Mouse (Mus musculus): ENCODE results near the gene Aox2. TPM values are rescaled to one million over a fixed set of nuclear protein-coding genes. Genes with fewer than 3 reads are reported as not detected.

Aox2 gene
- polyA plus RNA-seq, 1 experiment from 2014 or later = not detected

DNA sequence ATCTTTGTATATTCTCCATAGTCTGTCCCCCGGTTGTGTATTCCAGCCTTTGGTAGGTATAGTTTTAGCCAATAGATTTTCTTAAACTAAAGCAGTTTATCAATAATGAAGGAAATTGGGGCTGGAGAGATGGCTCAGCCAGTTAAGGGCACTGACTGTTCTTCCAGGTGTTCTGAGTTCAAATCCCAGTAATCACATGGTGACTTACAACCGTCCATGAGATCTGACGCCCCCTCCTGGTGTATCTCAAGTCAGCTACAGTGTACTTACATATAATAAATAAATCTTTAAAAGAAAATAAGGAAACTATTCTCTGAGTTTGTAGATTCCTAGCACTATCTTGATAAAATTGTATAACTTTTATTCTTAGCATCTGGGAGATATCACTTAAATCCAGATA is 117.2 kb downstream of the Aox2 start:
- WGBS = 96% methylated on average over 3 of the region's 3 CpGs
- H3K36me3 ChIP-seq = peaks cover 50% of the 10 kb centered on the region
- no peak overlapping the region for H3K4me2 ChIP-seq (replicated peaks)
- H3K27me3 ChIP-seq (replicated peaks) = no peaks in the 10 kb centered on the region
- no peak for ATAC-seq (ENCODE audit: low FRiP score, low read depth)
- no peak overlapping the region for H3K27ac ChIP-seq
- H3K9me3 ChIP-seq = no peaks in the 10 kb centered on the region
- H3K9ac ChIP-seq = no peak overlapping the region
- no peak overlapping the region for H3K4me3 ChIP-seq
- H3K4me1 ChIP-seq = peaks cover 16% of the 10 kb centered on the region

DNA sequence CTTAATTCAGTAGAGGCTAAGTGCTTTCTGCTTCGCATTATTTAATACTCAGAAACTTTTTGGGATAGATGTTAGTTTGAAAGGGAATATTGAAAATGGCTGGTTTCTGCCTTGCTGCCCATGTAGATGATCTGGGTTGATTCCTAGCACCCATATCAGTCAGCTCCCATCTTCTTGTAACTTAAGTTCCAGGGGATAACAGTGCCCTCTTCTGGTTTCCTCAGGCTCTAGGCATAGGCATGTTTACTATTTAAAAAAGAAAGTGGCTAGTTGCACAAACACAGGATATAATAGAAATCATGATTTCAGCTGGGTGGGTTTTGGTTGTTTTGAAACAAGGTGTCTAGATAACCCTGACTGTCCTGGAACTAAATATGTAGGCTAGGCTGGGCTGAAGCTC is 118.1 kb downstream of the Aox2 start:
- H3K27ac ChIP-seq = no peak overlapping the region
- no peak overlapping the region for H3K9ac ChIP-seq
- H3K36me3 ChIP-seq = peaks cover 58% of the 10 kb centered on the region
- H3K27me3 ChIP-seq (replicated peaks) = no peaks in the 10 kb centered on the region
- no peaks in the 10 kb centered on the region for H3K9me3 ChIP-seq
- no peak overlapping the region for H3K4me3 ChIP-seq
- ATAC-seq (ENCODE audit: low FRiP score, low read depth) = no peak
- peaks cover 13% of the 10 kb centered on the region for H3K4me1 ChIP-seq
- H3K4me2 ChIP-seq (replicated peaks) = no peak overlapping the region
- 94% methylated on average over 1 of the region's 1 CpGs for WGBS

DNA sequence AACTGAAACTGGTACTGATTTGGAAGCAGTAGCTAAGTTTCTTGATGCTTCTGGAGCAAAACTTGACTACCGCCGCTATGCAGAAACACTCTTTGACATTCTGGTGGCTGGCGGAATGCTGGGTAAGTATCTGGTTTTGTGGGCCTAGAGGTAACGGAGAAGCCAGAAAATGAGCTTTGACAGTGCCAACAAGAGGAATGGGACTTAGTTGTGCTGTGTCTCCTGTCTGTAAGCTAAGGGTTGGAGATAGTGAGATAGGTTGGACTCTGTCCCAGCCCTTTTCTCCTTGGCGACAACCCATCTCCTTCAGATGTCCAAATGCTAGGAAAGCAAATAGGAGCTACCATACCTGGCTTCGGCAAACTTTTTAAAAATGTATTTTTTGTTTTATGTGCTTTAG is 119.6 kb downstream of the Aox2 start:
- peaks cover 5% of the 10 kb centered on the region; the same call in 1 of the 2 replicates for H3K4me1 ChIP-seq
- WGBS = 96% methylated on average over 6 of the region's 6 CpGs
- no peak overlapping the region for H3K4me3 ChIP-seq
- H3K36me3 ChIP-seq = peaks cover 72% of the 10 kb centered on the region
- no peak overlapping the region for H3K9ac ChIP-seq
- no peaks in the 10 kb centered on the region for H3K9me3 ChIP-seq
- no peak overlapping the region for H3K27ac ChIP-seq
- no peak overlapping the region for H3K4me2 ChIP-seq (replicated peaks)
- ATAC-seq (ENCODE audit: low FRiP score, low read depth) = no peak
- no peaks in the 10 kb centered on the region for H3K27me3 ChIP-seq (replicated peaks)

DNA sequence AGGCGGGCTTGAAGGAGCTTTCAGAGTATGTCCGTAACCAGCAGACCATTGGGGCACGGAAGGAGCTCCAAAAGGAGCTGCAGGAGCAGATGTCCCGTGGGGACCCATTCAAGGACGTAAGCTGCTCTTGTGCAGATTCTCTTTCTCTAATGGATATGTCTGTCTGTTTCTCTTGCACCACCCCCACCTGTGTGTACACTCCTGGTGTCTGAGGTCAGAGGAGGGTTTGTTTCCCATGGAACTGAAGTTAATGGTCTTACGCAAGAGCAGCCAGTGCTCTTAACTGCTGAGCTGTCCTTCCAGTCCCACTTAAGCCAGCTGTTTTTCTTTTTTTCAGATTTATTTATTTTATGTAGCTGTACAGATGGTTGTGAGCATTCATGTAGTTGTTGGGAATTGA is 123.3 kb downstream of the Aox2 start:
- Histone ChIP-seq H3K9me3 (no peaks in the 10 kb centered on the region), H3K4me2 (replicated peaks) (no peak overlapping the region), H3K27ac (no peak overlapping the region), H3K9ac (no peak overlapping the region), H3K4me1 (no peaks in the 10 kb centered on the region), H3K27me3 (replicated peaks) (no peaks in the 10 kb centered on the region), H3K4me3 (no peak overlapping the region), H3K36me3 (peaks cover 81% of the 10 kb centered on the region)
- ATAC-seq (ENCODE audit: low FRiP score, low read depth) = no peak
- WGBS = 92% methylated on average over 6 of the region's 6 CpGs

DNA sequence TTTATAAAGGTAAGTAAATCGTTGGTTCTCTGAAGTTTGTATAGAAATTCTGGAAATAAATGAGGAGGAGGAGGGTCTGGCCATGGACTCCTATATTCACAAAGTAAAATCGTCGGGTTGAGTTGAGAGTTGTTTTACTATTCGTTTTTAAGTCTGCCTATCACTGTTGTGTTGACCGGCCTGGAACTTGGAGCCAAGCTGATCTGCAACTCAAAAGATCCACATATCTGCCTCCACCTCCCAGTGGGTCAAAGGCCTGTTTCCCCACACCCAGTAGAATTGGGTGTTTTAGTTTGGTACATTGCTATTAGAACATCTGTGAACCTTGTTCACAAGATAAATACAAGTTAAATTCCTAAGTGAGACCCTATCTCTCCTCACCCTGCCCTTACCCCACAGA is 125.6 kb downstream of the Aox2 start:
- Histone ChIP-seq H3K9me3 (no peaks in the 10 kb centered on the region), H3K9ac (no peak overlapping the region), H3K27me3 (replicated peaks) (no peaks in the 10 kb centered on the region), H3K27ac (no peak overlapping the region), H3K4me1 (no peaks in the 10 kb centered on the region), H3K4me3 (no peak overlapping the region), H3K36me3 (peaks cover 70% of the 10 kb centered on the region), H3K4me2 (replicated peaks) (no peak overlapping the region)
- no peak for ATAC-seq (ENCODE audit: low FRiP score, low read depth)
- WGBS = 97% methylated on average over 5 of the region's 5 CpGs

DNA sequence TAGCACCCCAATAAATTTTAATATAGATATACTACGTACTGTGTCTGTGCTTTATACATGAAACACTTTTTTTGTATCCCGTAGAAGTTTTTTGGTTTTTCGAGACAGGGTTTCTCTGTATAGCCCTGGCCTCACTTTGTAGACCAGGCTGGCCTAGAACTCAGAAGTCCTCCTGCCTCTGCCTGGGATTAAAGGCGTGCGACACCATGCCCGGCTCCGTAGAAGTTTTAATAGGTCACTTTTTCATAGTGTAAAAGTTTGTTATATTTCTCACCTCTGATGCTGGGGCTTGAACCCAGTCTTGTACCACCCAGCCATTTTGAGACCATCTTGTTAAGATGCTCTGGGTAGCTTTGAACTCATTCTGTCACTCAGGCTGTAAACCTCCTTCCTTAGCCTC is 129.2 kb downstream of the Aox2 start:
- Histone ChIP-seq H3K36me3 (peaks cover 66% of the 10 kb centered on the region), H3K4me3 (no peak overlapping the region), H3K9ac (no peak overlapping the region), H3K27me3 (replicated peaks) (no peaks in the 10 kb centered on the region), H3K9me3 (no peaks in the 10 kb centered on the region), H3K4me1 (no peaks in the 10 kb centered on the region), H3K4me2 (replicated peaks) (no peak overlapping the region), H3K27ac (no peak overlapping the region)
- WGBS = 97% methylated on average over 7 of the region's 7 CpGs
- no peak for ATAC-seq (ENCODE audit: low FRiP score, low read depth)

DNA sequence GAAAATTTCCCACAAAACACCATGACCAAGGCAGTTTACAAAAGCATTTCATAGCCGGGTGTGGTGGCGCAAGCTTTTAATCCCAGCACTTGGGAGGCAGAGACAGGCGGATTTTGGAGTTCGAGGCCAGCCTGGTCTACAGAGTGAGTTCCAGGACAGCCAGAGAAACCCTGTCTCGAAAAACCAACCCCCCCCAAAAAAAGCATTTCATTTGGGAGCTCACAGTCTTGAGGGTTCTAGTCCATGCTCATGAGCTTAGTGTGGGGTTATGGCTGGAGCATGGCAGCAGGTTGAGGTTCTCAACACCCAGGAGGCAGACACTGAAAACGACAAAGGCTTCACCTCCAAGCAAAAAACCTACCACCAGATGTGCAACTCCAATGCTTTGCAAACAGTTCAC is 130.0 kb downstream of the Aox2 start:
- no peak overlapping the region for H3K27ac ChIP-seq
- peaks cover 65% of the 10 kb centered on the region for H3K36me3 ChIP-seq
- H3K27me3 ChIP-seq (replicated peaks) = no peaks in the 10 kb centered on the region
- no peaks in the 10 kb centered on the region for H3K4me1 ChIP-seq
- H3K9me3 ChIP-seq = no peaks in the 10 kb centered on the region
- no peak overlapping the region for H3K4me2 ChIP-seq (replicated peaks)
- 88% methylated on average over 6 of the region's 6 CpGs for WGBS
- H3K4me3 ChIP-seq = no peak overlapping the region
- no peak for ATAC-seq (ENCODE audit: low FRiP score, low read depth)
- no peak overlapping the region for H3K9ac ChIP-seq

DNA sequence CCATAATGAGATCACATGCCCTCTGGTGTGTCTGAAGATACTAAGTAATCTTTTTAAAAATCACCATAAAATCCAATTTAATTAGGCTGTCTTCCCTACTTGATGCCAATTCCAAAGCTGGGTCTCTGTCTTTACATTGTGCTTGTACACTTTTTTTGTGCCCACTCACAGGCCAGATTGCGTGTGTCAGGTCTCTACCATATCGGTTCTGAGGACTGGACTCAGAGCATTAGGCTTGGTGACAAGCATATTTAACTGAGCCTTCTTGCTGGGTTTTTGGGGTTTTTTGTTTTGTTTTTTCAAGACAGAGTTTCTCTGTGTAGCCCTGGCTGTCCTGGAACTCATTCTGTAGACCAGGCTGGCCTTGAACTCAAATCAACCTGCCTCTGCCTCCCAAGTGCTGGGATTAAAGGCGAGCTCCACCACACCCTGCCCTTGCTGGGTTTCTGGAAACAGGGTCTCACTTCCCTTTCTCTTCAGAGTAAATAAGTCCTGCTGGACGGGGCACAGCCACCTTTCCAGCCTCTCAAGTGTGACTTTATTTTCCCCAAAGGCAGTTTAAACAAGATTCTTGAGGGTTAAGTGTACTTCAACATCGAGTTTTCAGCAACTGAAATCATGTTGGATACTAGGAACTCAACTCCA is 131.5 kb downstream of the Aox2 start:
- no peaks in the 10 kb centered on the region for H3K27me3 ChIP-seq (replicated peaks)
- ATAC-seq (ENCODE audit: low FRiP score, low read depth) = no peak
- H3K4me1 ChIP-seq = no peaks in the 10 kb centered on the region
- H3K9me3 ChIP-seq = no peaks in the 10 kb centered on the region
- no peak overlapping the region for H3K4me2 ChIP-seq (replicated peaks)
- WGBS = 88% methylated on average over 5 of the region's 5 CpGs
- peaks cover 66% of the 10 kb centered on the region for H3K36me3 ChIP-seq
- H3K9ac ChIP-seq = no peak overlapping the region
- no peak overlapping the region for H3K27ac ChIP-seq
- no peak overlapping the region for H3K4me3 ChIP-seq

DNA sequence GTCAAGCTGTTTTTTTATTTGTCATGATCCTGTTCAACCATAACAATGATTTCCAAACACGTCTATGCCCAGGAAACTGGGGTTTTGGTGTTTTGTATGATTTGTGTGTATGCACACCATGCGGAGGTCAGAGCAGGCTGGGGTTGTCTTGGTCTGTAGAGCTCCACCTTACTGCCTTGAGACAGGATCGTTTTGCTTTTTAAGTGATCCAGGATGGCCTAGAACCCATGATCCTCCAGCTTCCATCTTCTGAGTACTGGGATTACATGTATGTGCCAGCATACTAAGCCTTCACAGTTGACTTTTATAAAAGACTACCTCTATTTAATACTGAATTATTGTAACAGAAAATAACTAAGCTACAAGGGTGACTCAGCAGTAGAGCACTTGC is 132.1 kb downstream of the Aox2 start:
- Histone ChIP-seq H3K4me1 (no peaks in the 10 kb centered on the region), H3K36me3 (peaks cover 71% of the 10 kb centered on the region), H3K9ac (no peak overlapping the region), H3K27me3 (replicated peaks) (no peaks in the 10 kb centered on the region), H3K4me3 (no peak overlapping the region), H3K27ac (no peak overlapping the region), H3K4me2 (replicated peaks) (no peak overlapping the region), H3K9me3 (no peaks in the 10 kb centered on the region)
- WGBS = 89% methylated on average over 3 of the region's 3 CpGs
- ATAC-seq (ENCODE audit: low FRiP score, low read depth) = no peak

DNA sequence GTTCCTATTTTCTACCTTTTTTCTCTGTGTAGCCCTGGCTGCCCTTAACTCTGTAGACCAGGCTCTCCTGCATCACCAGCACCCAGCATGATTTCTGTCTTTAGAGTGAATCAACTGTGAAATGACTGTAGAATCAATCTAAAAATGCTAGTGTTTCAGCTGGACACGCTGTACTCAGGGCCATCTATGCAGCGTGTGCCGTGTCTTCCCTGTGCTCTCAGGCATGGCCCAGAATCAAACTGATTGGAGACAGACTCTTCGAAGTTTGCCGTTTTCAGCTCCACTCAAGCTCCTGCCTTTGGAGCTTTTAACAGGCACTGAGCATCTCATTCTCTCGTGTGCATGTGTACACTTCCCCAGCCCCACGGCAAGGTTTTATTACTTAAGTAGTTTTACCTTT is 132.7 kb downstream of the Aox2 start:
- no peaks in the 10 kb centered on the region for H3K27me3 ChIP-seq (replicated peaks)
- no peak for ATAC-seq (ENCODE audit: low FRiP score, low read depth)
- WGBS = 88% methylated on average over 7 of the region's 7 CpGs
- no peak overlapping the region for H3K4me3 ChIP-seq
- H3K9me3 ChIP-seq = no peaks in the 10 kb centered on the region
- no peak overlapping the region for H3K9ac ChIP-seq
- peaks cover 70% of the 10 kb centered on the region for H3K36me3 ChIP-seq
- no peak overlapping the region for H3K4me2 ChIP-seq (replicated peaks)
- H3K4me1 ChIP-seq = no peaks in the 10 kb centered on the region
- no peak overlapping the region for H3K27ac ChIP-seq

DNA sequence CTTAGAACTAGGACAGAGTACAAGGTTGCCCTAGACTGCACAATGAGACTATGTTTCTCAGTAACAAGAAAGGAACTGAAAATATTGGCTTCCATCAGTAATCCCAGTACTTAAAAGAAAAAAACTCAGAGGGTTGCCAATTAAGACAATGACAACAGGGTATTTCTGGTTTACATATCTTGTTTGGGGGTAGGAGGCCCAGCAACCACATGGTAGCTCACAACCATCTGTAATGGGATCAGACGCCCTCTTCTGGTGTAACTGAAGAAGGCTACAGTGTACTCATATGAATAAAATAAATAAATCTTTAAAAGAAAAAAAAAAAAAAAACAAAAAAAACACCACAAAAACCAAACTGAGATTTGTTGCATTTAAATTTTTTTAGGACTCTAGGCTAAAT is 137.3 kb downstream of the Aox2 start:
- no peak overlapping the region for H3K4me2 ChIP-seq (replicated peaks)
- no peaks in the 10 kb centered on the region for H3K4me1 ChIP-seq
- no peaks in the 10 kb centered on the region for H3K27me3 ChIP-seq (replicated peaks)
- H3K9ac ChIP-seq = no peak overlapping the region
- H3K27ac ChIP-seq = no peak overlapping the region
- no peak for ATAC-seq (ENCODE audit: low FRiP score, low read depth)
- H3K36me3 ChIP-seq = peaks cover 86% of the 10 kb centered on the region
- no peak overlapping the region for H3K4me3 ChIP-seq
- no peaks in the 10 kb centered on the region for H3K9me3 ChIP-seq
- WGBS = 27% methylated on average over 1 of the region's 1 CpGs

DNA sequence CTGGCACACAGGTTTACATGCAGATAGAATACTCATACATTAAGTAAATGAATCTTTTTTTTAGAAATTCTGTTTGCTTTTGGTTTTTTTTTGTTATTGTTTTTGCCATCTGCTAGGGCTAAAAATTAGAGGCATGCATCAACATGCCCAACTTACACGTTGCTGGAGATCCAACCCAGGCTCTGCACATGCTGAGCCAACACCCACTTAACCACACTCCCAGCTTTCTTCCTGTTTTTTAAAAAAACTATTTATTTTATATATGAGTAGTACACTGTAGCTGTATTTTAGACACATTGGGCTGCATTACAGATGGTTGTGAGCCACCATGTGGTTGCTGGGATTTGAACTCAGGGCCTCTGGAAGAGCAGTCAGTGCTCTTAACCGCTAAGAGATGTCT is 137.9 kb downstream of the Aox2 start:
- ATAC-seq (ENCODE audit: low FRiP score, low read depth) = no peak
- H3K36me3 ChIP-seq = peaks cover 83% of the 10 kb centered on the region
- 98% methylated on average over 2 of the region's 2 CpGs for whole genome bisulfite sequencing

DNA sequence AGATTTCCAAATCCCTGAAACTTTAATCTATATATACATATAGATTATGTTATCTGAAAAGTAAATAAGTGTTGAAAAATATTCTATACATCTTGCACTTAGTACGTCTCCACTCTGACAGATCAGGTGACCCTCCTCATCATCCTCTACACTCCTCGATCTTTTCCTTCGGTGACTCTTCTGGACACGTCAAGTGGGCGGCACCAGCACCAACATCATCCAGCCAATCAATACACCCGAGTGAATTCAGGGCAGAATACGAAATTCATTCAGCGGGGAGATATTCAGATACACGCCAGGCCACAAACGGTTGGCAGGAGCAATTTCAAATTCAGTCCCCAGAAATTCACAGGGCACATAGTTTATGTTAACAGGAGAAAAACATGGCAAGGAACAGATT is 141.9 kb downstream of the Aox2 start:
- Histone ChIP-seq H3K9me3 (no peaks in the 10 kb centered on the region), H3K4me3 (no peak overlapping the region), H3K27ac (no peak overlapping the region), H3K4me2 (replicated peaks) (no peak overlapping the region), H3K27me3 (replicated peaks) (no peaks in the 10 kb centered on the region), H3K9ac (no peak overlapping the region), H3K36me3 (peaks cover 52% of the 10 kb centered on the region), H3K4me1 (peaks cover 16% of the 10 kb centered on the region)
- ATAC-seq (ENCODE audit: low FRiP score, low read depth) = no peak
- 86% methylated on average over 10 of the region's 10 CpGs for WGBS

More for the DNA sequence above, 137.9 kb downstream of the Aox2 start:
- H3K4me1 ChIP-seq = peaks cover 2% of the 10 kb centered on the region
- H3K4me2 ChIP-seq (replicated peaks) = no peak overlapping the region
- H3K27me3 ChIP-seq (replicated peaks) = no peaks in the 10 kb centered on the region
- H3K9me3 ChIP-seq = no peaks in the 10 kb centered on the region
- no peak overlapping the region for H3K4me3 ChIP-seq
- no peak overlapping the region for H3K9ac ChIP-seq
- no peak overlapping the region for H3K27ac ChIP-seq
